Mouse (Mus musculus) monocyte, adult 5-6 weeks (primary cell): Measurements from ENCODE around the gene Tubgcp5. TPM values are rescaled to one million over a fixed set of nuclear protein-coding genes. Genes with fewer than 3 reads are reported as not detected.
A peak's percentile ranks its signal among the peaks of the same experiment; 100 is the strongest.

Source experiments
- ATAC-seq: fragments of 153-309, 156-312 bp; replicated peaks from 2 replicates; pipeline ENCODE4 v1.8.0; 2017; ENCODE audit warnings: mild to moderate bottlenecking; ENCODE audit not compliant: low TSS enrichment, insufficient number of reproducible peaks, severe bottlenecking, poor library complexity, low FRiP score
- total RNA-seq: library from RNA; stranded (forward); fragments of 200-1000, 200-491, 200-594 nt; gene quantifications from 3 replicates; pipeline ENCODE4 v1.2.3, GENCODE M21; 2017

Tubgcp5 gene
- total RNA-seq, 1 experiment from 2014 or later = 26.8 TPM

DNA sequence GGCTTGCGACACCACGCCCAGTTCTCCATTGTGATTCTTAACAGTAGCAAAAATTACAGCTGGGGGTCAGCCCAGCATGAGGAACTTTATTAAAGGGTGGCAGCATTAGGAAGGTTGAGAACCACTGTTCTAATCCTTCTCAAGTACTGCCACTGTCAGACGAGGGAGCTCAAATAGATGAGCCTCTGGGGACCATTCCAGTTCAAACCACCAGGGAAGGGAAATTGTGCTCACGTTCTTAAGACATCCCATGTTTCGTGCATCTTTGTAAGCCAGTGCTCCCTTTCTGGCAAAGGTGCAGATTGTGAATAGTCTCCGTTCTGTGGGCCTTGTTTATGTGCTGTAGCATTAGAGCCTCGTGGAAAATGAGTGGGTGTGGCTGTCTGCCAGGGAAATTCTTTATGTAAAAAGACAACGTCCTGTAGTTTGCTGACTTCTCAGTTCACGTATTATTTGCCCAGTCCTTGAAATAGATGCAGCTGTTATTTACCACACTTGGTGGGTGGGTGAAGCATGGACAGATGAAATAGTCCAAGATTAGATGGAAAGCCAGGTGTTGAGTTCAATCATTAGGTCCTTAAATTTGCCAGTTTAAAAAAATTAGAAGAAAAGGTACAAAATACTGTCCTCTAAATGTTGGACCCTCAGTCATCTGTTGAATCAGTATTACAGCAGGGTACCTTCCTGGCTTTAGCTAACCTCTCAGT lies 52.8 kb downstream of the Tubgcp5 start:
- ATAC-seq = no peak

- ATAC-seq = no peak
Observed at GRCm38 (mm10) chr7:55849948-55850571, 56.1 kb downstream of the Tubgcp5 start.

DNA sequence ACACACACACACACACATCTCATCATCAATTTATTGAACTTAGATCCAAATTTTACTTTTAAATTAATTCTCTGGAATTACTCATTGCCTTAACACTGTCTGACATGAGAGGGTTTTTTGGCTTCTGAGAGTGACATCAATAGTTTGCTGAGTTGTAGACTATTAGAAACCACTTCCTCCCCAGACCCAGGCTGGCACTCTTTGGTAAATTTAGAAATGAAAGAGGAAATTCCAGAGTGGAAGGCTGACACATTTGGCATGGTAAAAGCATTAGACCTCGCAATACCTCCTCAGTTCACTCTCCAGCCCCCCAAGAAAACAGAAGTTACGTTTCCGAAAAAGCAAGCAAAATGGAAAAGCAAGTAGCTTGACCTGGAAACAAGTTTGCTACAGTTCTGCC lies 58.8 kb downstream of the Tubgcp5 start:
- peak; percentile 65 for ATAC-seq

- ATAC-seq = peak; percentile 72
Observed at GRCm38 (mm10) chr7:55855597-55855996, 61.6 kb downstream of the Tubgcp5 start.

- ATAC-seq = no peak
Observed at GRCm38 (mm10) chr7:55856741-55857140, 62.8 kb downstream of the Tubgcp5 start.

GRCm38 (mm10) chr7:55857729-55858128 lies 63.8 kb downstream of the Tubgcp5 start:
- peak; percentile 48 for ATAC-seq

DNA sequence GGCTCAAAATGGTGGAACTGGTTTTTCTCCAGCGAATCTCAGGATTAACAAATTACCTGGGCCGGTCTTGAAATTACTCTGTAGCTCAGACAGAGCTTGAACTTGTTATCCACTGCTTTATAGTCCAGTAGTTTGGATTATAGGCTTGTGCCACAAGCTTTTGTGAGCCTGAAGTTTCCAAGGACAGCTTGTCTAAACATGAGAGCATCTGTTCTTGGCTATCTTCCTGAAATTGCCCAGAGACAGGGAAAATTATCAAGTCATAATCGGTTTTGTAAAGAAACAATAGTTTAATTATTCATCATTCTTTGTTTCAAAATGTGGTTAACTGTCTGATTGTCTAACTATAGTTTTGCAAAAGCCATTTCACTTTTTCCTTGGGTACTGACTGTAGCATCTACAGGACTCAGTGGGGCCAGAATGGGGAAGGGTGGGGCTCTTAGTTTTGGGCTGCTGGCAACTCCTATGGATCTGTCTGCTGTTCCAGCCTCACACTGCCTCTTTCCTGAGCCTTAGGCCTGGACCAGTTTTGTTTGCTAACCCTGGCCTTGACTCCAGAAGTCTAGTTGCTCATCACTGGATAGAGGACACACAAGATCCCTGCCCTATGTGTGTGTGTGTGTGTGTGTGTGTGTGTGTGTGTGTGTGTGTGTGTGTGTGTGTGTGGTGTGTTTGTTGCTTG lies 65.0 kb downstream of the Tubgcp5 start:
- ATAC-seq = no peak

- ATAC-seq = peak; percentile 50; the same call in 1 of the 2 replicates
Observed at GRCm38 (mm10) chr7:55859518-55859872, 65.5 kb downstream of the Tubgcp5 start.

GRCm38 (mm10) chr7:55859956-55860355 lies 66.0 kb downstream of the Tubgcp5 start:
- no peak for ATAC-seq

DNA sequence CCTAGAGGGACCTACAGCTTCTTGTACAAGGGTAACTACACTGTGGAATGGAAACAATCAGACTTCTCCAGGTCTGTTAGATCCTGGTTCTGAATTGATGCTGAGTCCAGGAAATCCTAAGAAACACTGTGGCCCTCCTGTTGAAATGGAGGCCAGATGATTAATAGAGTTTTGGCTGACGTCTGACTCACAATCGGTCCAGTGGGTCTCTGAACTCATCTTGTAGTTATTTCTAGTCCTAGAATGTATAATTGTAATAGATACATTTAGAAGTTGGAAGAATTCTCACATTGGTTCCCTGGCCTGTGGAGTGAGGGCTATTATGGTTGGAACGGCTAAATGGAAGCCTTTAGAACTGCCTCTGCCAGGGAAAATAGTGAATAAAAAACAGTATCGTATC lies 67.2 kb downstream of the Tubgcp5 start:
- no peak for ATAC-seq

GRCm38 (mm10) chr7:55865044-55865443 lies 71.1 kb downstream of the Tubgcp5 start:
- ATAC-seq = no peak

DNA sequence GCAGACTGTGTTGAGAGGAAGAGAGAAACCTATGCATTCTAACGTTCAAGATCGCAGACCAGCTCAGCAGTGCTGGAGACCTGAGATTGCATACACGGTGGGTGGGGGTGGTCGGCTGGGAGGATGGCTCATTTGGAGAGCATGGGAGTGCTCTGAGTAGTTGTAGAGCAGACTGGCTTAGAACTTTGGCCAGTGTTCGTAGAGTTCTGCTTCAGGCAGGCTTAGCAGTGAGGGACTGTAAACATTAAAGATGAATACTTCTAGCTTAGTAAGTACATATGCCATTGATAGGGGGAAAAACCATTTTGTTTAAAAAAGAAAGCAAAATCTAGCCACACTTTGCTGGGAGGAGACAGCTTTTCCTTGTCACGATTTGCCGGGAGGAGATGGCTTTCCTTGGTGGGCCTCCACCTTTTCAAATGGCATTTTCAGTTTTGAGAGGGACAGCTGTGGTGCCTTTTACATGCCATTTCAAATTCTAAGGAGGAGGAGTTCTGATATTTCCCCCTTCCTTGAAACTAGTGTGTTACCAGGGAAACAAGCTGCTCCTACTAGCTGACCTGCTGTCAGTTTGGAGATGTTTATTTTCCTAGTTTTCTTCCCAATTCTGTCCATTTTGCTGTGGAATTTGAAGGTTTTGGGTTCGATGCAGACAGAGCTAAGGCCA lies 71.9 kb downstream of the Tubgcp5 start:
- ATAC-seq = no peak

GRCm38 (mm10) chr7:55868247-55868646 lies 74.3 kb downstream of the Tubgcp5 start:
- peak; percentile 77 for ATAC-seq

GRCm38 (mm10) chr7:55869220-55869619 lies 75.3 kb downstream of the Tubgcp5 start:
- ATAC-seq = no peak

- no peak for ATAC-seq
Observed at GRCm38 (mm10) chr7:55870340-55871020, 76.5 kb downstream of the Tubgcp5 start.

- no peak for ATAC-seq
Observed at GRCm38 (mm10) chr7:55871476-55871875, 77.5 kb downstream of the Tubgcp5 start.

GRCm38 (mm10) chr7:55874703-55875102 lies 80.7 kb downstream of the Tubgcp5 start:
- ATAC-seq = 0 out of 2 replicates have a peak, but pooled peaks have one; percentile 44

DNA sequence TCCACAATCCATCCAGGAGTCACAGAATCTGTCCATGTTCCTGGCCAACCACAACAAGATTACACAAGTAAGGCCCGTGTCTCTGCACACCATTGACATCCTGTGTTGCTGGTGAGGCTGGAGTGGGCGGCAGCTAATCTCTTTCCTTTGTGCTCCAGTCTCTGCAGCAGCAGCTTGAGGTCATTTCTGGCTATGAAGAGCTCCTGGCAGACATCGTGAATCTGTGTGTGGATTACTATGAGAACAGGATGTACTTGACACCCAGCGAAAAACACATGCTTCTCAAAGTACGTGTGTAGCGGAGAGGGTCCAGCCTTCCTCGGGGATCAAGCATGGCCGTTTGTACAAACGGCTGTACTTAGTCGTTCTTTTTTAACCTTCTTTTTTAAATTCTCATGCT lies 83.8 kb downstream of the Tubgcp5 start:
- no peak for ATAC-seq

- ATAC-seq = no peak
Observed at GRCm38 (mm10) chr7:55880882-55881281, 86.9 kb downstream of the Tubgcp5 start.
